Mouse (Mus musculus) T-helper 2 cell (primary cell): Measurements from ENCODE around the gene Fktn.
"Not testable (repeated sequence)": the region's sequence is repeated elsewhere in the genome, so short reads cannot be mapped to it uniquely, and the experiment has no call there.

ENCODE experiments used
- in situ Hi-C: fragments of 300-600 bp; cut with MboI, MseI; formaldehyde crosslinking; loops from one replicate; pipeline ENCODE4 v1.15.1; 2025; ENCODE audit warnings: high pct_unique_total_duplicates

Gene Fktn

DNA sequence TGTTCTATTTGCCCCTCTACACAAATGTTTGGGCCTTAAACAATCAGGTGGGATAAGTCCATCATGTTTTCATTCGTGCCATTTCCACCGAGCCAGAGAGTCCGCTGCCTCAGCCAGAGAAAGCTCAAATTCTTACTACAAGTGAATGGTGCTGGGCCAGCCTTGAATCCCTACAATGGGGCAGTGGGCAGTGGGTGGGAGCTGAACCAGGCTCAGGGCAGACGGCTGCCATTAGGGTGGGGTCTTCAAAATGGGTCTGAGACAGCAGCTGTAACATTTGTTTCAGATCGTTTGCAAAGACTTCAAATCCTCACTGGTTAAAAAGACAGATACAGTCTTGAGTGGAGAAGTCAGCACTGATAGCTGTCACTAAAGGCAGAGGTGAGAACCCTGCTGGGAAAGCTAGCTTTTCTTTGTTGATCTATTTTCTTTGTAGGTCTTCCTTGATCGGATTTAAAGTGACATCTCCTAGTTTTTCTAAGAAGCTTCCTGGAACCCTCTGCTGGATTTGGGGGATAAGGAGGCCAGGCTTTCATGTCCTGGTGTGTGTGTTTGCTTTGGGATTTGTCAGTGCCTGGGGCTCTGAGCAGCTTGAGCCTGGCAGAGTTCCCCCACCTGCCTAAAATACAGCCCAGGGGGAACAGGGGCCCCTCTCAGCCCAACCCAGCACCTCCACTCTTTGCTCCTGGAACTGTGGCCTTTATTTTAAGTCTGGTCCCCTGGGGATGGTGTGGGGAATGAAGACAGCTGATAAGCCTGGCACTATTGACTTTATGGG is 57.3 kb downstream of the Fktn start:
- in situ Hi-C loops, result no loop called here

GRCm38 (mm10) chr4:53772004-53772403 is 58.2 kb downstream of the Fktn start:
- in situ Hi-C loops, result no loop called here

DNA sequence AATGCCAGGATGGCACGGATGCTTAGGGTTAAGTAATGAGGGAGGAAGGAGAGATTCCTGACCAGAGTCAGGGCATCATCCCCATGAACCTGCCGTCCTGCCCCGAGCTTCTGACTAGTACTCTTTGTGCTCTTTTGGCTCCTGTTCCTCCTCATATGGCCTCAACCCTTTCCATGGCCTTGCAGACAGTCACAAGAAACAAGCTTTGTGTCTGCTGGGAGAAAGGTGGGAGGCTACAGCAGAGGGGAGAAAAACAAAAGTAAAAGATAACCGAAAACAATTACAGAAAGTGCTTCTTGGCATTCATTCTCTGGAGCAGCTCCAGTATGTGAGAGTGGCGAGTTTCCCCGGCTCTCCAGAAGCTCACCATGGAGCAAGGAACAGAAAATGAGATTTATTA is 60.1 kb downstream of the Fktn start:
- in situ Hi-C loops, result no loop called here

- in situ Hi-C loops, result no loop called here
These were observed 67.6 kb downstream of the Fktn start for GRCm38 (mm10) chr4:53781396-53781795.

DNA sequence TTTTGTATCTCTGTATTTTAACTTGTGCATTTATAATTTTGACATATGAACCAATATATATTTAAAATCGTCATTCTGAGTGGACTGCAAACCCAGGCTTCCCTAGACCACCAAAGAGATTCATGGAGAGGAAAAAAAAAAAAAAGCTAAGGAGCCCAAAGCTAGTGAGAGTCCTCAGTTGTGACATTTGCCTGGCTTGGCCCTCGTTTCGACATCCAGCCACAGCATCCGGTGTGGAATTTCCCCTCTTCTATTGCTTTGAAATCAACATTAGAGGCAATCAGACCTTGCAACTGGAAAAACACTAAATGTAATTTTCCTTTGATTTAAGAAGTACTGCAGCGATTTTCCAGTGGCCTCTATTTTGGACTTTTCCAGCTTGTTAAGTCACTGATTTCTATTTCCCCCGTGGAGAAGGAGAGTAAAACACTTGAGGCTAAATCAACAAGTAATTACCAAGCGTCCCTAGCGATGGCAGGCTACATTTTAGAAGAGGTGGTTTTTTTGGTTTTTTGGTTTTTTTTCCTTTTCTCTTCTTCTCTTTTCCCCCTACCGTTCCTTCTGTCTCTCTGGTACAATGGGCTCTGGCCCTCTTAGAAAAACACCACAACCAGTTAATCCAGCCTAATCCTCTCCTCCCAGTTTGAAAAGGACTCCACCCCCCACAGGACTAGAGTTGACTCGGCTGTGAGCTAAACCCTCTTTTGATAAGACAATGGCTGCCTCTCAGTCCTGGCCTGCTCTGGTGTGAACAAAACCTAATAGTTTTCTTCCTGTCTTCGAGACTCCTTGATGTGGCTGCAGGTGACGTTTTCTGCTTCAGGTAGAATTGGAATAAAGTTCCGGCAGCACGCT is 68.6 kb downstream of the Fktn start:
- in situ Hi-C loops, result no loop called here

DNA sequence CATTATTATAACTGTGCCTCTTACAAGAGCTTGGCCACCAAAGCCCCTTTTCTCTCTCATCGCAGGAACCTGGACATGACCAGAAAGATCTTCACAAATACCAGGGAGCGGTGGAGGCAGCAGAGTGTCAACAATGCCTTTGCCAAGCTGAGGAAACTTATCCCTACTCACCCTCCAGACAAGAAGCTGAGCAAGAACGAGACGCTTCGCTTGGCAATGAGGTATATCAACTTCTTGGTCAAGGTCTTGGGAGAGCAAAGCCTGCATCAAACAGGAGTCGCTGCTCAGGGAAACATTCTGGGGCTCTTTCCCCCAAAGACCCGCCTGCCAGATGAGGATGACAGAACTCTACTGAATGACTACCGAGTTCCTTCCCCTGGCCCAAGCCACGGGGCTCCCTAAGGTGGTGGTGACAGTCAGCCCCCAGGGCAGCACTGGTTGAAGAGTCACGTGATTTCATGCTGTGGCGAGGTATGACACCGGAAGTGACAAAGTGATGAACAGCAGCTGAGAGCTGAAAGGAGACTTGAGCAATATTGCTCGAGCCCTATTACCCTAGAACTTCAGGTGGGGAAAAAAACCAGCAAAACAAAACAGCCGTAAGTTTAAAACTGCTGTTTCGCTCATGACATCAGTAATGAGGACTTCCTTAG is 72.1 kb downstream of the Fktn start:
- in situ Hi-C loops, result no loop called here

GRCm38 (mm10) chr4:53786851-53787250 is 73.1 kb downstream of the Fktn start:
- in situ Hi-C loops, result no loop called here

- in situ Hi-C loops, result no loop called here
These were observed 75.5 kb downstream of the Fktn start for GRCm38 (mm10) chr4:53789346-53789745.

- in situ Hi-C loops, result no loop called here
These were observed 80.6 kb downstream of the Fktn start for GRCm38 (mm10) chr4:53794257-53794966.

DNA sequence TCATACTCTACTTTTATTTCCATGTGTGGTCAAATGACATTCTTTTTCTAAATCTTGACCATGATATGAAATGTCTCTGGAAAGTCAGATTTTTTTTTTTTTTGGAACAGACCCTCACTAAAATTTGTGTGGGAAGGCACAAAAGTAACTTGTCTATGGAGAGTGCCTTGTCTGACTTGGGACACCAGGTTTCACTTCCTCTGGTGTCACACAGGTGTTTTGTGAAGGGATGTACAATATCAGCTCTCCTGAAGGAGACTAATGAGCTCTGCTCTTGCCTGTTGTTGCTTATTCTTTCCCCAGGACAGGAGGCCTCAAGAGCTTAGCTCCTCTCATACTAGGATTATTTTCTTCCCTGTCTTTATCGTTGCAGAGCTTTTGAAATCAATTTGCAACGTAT is 81.3 kb downstream of the Fktn start:
- in situ Hi-C loops, result no loop called here

GRCm38 (mm10) chr4:53795706-53796105 is 81.9 kb downstream of the Fktn start:
- in situ Hi-C loops, result no loop called here

DNA sequence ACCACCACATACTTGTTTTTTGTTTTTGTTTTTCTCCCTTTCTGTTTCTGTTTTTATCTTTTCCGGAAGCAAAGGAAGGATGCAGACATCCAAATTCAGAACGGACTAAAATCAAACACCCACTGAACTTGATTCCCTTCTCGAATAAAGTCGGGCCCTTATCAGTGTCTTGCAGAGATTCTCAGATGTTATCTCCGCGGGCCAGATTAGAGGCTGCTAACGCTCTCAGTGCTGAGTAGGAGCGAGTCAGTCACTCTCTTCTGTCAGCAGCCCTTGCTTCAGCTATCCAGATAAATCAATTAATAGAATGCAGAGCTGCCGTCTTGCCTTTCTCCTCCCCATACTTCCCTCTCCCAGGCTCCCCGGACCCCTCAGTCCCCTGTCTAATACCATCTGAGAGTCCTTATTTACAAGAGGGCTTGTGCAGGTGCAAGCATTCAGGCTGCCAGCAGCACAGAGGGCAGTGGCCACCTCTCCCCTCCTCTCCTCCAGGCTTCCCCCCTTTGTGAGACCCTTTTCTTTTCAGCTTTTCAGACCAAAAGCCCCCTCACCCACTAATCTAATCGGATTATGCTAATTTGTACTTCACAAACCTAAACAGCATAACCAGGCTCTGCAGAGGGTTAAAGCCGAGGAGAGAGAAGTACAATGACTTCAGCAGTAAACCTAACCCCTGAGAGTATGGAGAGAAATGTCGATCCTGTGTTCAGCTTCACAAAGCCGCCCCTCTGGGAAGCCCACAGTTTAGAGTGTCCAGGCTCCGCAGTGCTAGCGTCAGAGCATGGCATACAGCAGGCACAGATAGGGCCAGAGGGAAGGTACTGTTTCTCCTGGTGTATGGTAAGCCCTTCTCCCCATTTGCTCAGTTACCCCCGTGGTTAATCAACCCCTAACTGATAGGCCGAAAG is 83.3 kb downstream of the Fktn start:
- in situ Hi-C loops, result no loop called here

- in situ Hi-C loops, result no loop called here
These were observed 85.3 kb downstream of the Fktn start for GRCm38 (mm10) chr4:53798896-53799676.

GRCm38 (mm10) chr4:53799753-53800152 is 86.0 kb downstream of the Fktn start:
- in situ Hi-C loops, result no loop called here

- in situ Hi-C loops, result not testable (repeated sequence)
These were observed 89.9 kb downstream of the Fktn start for GRCm38 (mm10) chr4:53803674-53804073.

- in situ Hi-C loops, result not testable (repeated sequence)
These were observed 92.6 kb downstream of the Fktn start for GRCm38 (mm10) chr4:53806428-53806827.

- in situ Hi-C loops, result no loop called here
These were observed 104.5 kb downstream of the Fktn start for GRCm38 (mm10) chr4:53818320-53818719.

DNA sequence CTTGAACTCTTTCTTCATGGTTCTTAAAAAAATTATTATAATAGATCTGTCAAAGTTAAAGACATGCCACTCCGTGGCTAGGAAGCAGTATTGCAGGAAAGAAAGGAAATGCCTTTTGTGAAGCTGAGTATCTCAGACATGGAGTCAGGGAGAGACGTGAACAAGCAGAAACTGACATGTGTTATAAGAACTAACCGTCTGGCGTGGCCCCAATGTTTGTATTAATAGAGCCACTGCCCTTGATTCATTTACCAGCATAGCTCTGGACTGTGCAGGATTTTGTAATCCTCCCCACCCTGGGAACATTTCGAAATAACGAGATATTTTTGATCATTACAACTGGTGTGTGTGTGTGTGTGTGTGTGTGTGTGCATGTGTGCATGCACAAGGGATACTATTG is 109.9 kb downstream of the Fktn start:
- in situ Hi-C loops, result no loop called here

DNA sequence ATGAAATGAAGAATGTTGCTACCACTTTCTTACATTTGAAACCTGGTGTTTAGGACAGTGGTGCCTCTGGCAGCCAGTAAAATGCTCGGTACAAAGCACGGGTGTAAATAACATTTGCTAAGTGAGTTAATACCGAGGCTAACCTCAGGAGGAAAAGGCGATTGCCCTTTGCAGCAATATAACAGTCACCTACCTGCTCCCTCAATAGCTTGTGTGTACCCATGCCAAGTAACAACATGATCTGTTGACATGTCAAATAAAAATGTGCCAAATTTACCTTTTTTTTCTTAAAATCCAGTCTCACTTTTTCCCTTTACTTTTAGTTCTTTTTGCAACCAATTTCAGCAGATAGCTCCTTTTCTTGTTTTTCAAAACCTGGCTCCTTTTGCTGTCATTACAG is 111.0 kb downstream of the Fktn start:
- in situ Hi-C loops, result no loop called here
